Mouse (Mus musculus) neural tube, embryonic 15.5 days (tissue): ENCODE results near the gene Lsm3. TPM values are rescaled to one million over a fixed set of nuclear protein-coding genes. Genes with fewer than 3 reads are reported as not detected.

Experiments
- ATAC-seq: fragments of 200-750 bp; cut with Nextera tagmentation; 2 replicates; pipeline ENCODE4 v1.8.0; 2017; ENCODE audit warnings: mild to moderate bottlenecking, moderate TSS enrichment, moderate library complexity; ENCODE audit not compliant: low FRiP score
- H3K27ac ChIP-seq: fragments of 300-500 bp; sonication (generic); replicated peaks from 2 replicates; pipeline ENCODE4 v1.5.1; 2015; ENCODE audit warnings: mild to moderate bottlenecking, inconsistent platforms
- H3K27me3 ChIP-seq: fragments of 300-500 bp; sonication (generic); replicated peaks from 2 replicates; pipeline ENCODE4 v1.6.1; 2015; ENCODE audit warnings: inconsistent platforms
- H3K36me3 ChIP-seq: fragments of 300-500 bp; sonication (generic); 2 replicates; pipeline ENCODE4 v1.6.1; 2015; ENCODE audit warnings: inconsistent platforms
- H3K4me1 ChIP-seq: fragments of 300-500 bp; sonication (generic); 2 replicates; pipeline ENCODE4 v1.6.1; 2015; ENCODE audit warnings: inconsistent platforms
- H3K4me2 ChIP-seq: fragments of 300-500 bp; sonication (generic); 2 replicates; pipeline ENCODE4 v1.6.1; 2015; ENCODE audit warnings: inconsistent platforms, mild to moderate bottlenecking, moderate library complexity
- H3K4me3 ChIP-seq: fragments of 300-500 bp; sonication (generic); replicated peaks from 2 replicates; pipeline ENCODE4 v1.5.1; 2015; ENCODE audit warnings: mild to moderate bottlenecking, inconsistent platforms
- H3K9ac ChIP-seq: fragments of 300-500 bp; sonication (generic); replicated peaks from 2 replicates; pipeline ENCODE4 v1.6.1; 2015; ENCODE audit warnings: mild to moderate bottlenecking, inconsistent platforms
- H3K9me3 ChIP-seq: fragments of 300-500 bp; sonication (generic); replicated peaks from 2 replicates; pipeline ENCODE4 v1.6.1; 2016; ENCODE audit warnings: inconsistent platforms
- WGBS: fragments of 180-500 bp; shearing (Covaris S2); methylation state at CpG from one replicate; pipeline ENCODE4 v1.1.7; 2015; ENCODE audit warnings: mixed read lengths; 5-methylcytosine and 5-hydroxymethylcytosine counted together
- polyA plus RNA-seq: library from polyadenylated mRNA; unstranded; fragments of >200 nt; fragmentation: Nextera tagmentation; extraction: Ambion mirVana; gene quantifications from 2 replicates; pipeline ENCODE4 v1.2.1, GENCODE M21; 2015

Lsm3 gene
- polyA plus RNA-seq, 1 experiment from 2014 or later, result 147 TPM

DNA sequence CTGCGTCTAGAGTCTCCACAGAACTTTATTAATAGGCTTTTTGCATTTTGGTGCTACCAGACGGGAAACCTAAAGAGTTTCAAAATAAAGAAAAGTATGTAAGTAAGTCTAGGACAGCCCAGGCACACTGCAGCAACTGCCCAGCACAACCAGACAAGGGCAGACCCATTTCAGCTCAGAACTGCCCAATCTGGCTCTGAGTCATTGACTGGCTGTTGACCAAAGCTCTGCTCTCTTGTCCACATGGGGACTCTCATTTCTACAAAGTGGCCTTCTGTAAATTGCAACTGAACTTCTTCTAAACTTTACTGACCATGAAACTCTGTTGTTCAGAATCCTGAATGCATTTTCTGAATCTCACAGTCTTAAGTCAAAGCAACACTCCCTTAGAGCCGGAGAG is 19.5 kb downstream of the Lsm3 start:
- Histone ChIP-seq H3K9ac (no peak overlapping the region), H3K4me3 (no peak overlapping the region), H3K36me3 (no peaks in the 10 kb centered on the region), H3K27me3 (no peaks in the 10 kb centered on the region), H3K9me3 (no peaks in the 10 kb centered on the region), H3K27ac (no peak overlapping the region), H3K4me2 (no peak overlapping the region), H3K4me1 (peaks cover 12% of the 10 kb centered on the region)
- ATAC-seq, result no peak
- 74% methylated on average over 3 of the region's 3 CpGs for WGBS

DNA sequence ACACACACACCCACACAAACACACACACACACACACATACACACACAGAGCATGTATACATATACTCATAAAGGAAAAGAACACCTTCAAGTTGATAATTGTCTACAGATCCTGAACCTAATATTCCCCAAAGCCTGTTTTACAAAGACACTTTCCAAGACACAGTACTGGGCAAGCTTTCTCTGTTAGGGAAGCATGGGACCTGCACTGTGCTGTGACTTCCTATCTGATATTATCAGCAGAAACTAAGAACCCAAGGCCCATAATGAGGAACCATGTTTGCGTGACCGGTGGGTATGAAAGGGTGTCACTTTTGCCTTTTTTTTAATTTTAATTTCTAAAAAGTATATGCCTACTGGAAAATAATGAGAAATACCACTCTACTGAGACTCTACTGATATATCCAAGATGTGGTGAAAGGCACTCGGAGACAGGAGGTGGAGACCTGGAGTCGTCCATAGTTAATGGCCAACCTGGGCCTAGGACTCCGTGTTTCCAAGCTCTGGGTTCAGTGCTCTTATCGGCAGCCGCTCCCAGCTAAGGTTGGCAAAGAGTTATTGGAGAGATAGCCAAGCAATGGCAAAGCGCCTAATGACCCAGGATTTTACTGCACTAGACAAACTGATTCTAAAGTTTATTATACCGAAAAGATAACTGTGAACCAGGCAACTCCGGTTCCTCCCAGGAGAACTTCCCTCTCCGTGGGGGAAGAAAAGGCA is 20.5 kb downstream of the Lsm3 start:
- Histone ChIP-seq H3K9ac (no peak overlapping the region), H3K27ac (no peak overlapping the region), H3K36me3 (no peaks in the 10 kb centered on the region), H3K9me3 (no peaks in the 10 kb centered on the region), H3K4me3 (no peak overlapping the region), H3K4me1 (peaks cover 12% of the 10 kb centered on the region), H3K27me3 (no peaks in the 10 kb centered on the region), H3K4me2 (no peak overlapping the region)
- no peak for ATAC-seq
- 86% methylated on average over 11 of the region's 11 CpGs for WGBS

DNA sequence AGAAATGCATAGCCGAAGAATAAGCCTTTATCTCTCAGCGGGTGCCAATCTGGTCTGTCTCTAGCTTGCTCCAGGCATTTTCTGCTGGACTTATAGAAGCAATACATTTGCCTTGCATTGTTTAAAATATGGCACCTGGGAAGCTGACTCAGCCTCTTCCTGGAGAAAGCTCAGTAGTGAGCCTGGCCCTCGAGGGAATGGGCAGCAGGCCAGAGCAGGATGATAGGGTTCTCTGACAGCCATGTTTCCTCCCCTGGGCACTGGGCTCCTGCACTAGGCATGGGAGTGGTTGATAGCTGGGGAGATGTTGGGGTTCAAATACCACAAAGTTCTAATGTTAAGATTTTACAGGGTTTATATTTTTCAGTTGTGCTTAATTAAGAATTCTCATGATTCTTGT is 25.5 kb downstream of the Lsm3 start:
- 70% methylated on average over 3 of the region's 3 CpGs for WGBS
- no peak overlapping the region for H3K4me3 ChIP-seq
- no peak for ATAC-seq
- H3K4me2 ChIP-seq, result no peak overlapping the region
- no peak overlapping the region for H3K27ac ChIP-seq
- no peaks in the 10 kb centered on the region for H3K27me3 ChIP-seq
- no peaks in the 10 kb centered on the region for H3K36me3 ChIP-seq
- no peaks in the 10 kb centered on the region for H3K9me3 ChIP-seq
- no peak overlapping the region for H3K9ac ChIP-seq
- H3K4me1 ChIP-seq, result no peaks in the 10 kb centered on the region

DNA sequence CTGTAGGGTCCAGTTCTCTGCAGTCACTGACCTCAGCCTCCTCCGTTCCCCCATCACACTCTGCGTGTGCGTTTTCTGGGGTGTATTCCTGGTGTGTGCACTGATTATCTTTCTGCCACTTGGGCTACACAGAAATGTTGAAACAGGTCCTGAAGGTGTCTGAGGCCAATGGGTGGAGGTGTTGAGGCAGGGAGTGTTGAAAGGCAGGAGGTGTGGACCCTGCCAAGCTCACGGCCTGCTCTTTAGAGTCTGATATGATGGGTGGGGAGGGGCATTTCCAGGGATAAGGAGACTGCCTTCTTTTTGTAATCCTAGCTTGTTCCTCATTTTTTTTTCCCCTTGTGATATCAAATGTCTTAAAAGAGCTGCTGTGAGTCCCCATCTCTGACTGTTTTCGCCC is 27.3 kb downstream of the Lsm3 start:
- WGBS, result 90% methylated on average over 5 of the region's 5 CpGs
- no peaks in the 10 kb centered on the region for H3K36me3 ChIP-seq
- no peak for ATAC-seq

DNA sequence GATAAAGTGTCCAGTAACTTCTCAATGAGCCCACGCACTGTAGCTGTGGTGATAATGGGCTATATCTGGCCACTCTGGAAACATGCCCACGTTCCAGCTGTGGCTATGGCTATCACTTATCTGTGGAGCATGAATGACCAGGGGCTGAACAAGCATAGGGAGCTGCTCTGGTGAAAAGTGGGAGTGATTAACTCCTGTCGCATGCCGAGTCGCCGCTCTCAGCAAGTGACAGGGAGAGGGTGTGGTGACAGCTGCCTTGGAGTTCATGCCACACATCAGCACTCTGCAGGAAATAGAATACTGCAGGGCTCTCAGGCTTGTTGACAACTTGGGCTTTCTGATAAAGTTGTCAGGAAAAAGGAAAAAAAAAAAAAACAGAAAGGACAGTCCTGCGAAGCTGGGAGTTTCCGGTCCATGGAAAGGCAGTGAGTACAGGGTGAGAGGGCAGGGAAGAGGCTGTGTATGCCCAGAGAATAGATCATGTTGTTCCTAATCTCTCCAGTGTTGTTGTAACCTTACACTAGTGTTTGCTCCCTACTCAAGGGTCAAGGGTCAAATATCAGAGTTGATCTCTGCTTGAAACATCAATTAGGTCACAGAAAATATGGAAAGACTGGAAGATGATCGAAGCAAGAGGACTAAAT is 30.6 kb downstream of the Lsm3 start:
- no peak overlapping the region for H3K9ac ChIP-seq
- H3K9me3 ChIP-seq, result no peaks in the 10 kb centered on the region
- no peak overlapping the region for H3K4me2 ChIP-seq
- 85% methylated on average over 9 of the region's 9 CpGs for WGBS
- no peak for ATAC-seq
- no peaks in the 10 kb centered on the region for H3K36me3 ChIP-seq
- H3K27ac ChIP-seq, result no peak overlapping the region
- H3K4me3 ChIP-seq, result no peak overlapping the region
- no peaks in the 10 kb centered on the region for H3K4me1 ChIP-seq
- H3K27me3 ChIP-seq, result no peaks in the 10 kb centered on the region

More for the DNA sequence above, 27.3 kb downstream of the Lsm3 start:
- no peaks in the 10 kb centered on the region for H3K4me1 ChIP-seq
- no peaks in the 10 kb centered on the region for H3K9me3 ChIP-seq
- no peak overlapping the region for H3K9ac ChIP-seq
- H3K4me2 ChIP-seq, result no peak overlapping the region
- no peaks in the 10 kb centered on the region for H3K27me3 ChIP-seq
- no peak overlapping the region for H3K27ac ChIP-seq
- H3K4me3 ChIP-seq, result no peak overlapping the region

DNA sequence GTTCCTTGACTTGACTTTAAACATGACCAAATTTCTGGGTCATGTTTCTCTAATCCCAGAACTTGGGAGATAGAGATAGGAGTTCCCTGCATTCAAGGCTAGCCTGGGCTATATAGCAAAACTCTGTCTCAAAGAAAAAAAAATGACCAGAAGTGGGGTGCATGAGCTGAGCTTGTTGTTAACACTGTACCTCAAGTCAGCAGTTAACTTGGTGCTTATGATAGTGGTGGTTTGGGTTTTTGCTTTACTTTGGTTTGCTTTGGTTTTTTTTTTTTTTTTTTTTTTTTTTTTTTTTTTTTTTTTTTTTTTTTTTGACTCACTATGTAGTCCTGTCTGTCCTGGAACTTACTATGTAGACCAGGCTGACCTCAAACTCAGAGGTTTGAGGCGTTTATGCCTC is 31.6 kb downstream of the Lsm3 start:
- 66% methylated on average over 1 of the region's 1 CpGs for WGBS
- H3K4me3 ChIP-seq, result no peak overlapping the region
- H3K9me3 ChIP-seq, result no peaks in the 10 kb centered on the region
- no peaks in the 10 kb centered on the region for H3K27me3 ChIP-seq
- H3K36me3 ChIP-seq, result no peaks in the 10 kb centered on the region
- H3K4me2 ChIP-seq, result no peak overlapping the region
- H3K4me1 ChIP-seq, result no peaks in the 10 kb centered on the region
- no peak overlapping the region for H3K9ac ChIP-seq
- no peak overlapping the region for H3K27ac ChIP-seq
- no peak for ATAC-seq

DNA sequence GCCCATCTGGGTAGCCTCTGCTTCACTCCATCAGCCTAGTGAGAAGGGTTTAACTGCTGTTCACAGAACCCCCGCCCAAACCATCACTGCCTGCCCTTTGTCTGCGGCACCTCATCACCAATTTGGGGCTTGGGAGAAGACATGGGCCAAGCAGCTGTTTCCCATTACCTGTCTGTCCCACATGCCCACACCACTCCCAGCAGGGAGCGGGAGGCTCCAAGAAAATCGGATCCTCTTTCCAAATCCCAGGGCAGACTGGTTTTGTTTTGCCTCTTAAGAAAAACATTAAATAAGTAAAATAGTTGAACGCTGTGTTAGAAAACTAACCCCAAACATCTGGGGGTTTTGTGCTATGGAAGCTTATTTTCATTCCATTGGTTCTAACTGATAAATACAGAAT is 33.9 kb downstream of the Lsm3 start:
- no peaks in the 10 kb centered on the region for H3K4me1 ChIP-seq
- no peak overlapping the region for H3K9ac ChIP-seq
- H3K9me3 ChIP-seq, result no peaks in the 10 kb centered on the region
- no peak for ATAC-seq
- H3K27me3 ChIP-seq, result no peaks in the 10 kb centered on the region
- WGBS, result 82% methylated on average over 5 of the region's 5 CpGs
- H3K27ac ChIP-seq, result no peak overlapping the region
- H3K36me3 ChIP-seq, result no peaks in the 10 kb centered on the region
- no peak overlapping the region for H3K4me2 ChIP-seq
- no peak overlapping the region for H3K4me3 ChIP-seq

DNA sequence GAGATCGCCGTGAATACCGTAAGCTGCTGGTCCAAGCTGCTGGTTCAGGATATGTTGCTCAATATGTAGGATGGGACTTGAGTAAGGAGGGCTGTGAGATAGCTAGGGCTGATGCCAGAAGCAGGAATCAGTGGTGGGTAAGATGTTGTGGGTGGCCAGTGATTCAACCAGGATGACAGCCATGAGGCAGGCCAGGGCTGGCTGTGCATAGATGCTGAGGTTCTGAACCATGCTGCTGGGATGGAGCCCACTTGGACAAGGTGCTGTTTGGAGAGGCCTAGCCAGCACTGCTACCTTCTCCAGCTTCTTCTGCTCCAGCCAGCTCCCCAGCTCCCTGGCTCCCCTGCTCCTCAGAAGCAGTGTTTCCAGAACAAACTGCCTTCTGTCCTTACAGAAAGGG is 35.9 kb downstream of the Lsm3 start:
- H3K27ac ChIP-seq, result no peak overlapping the region
- no peak overlapping the region for H3K4me3 ChIP-seq
- no peaks in the 10 kb centered on the region for H3K9me3 ChIP-seq
- no peaks in the 10 kb centered on the region for H3K4me1 ChIP-seq
- H3K9ac ChIP-seq, result no peak overlapping the region
- no peak for ATAC-seq
- no peaks in the 10 kb centered on the region for H3K27me3 ChIP-seq
- 95% methylated on average over 3 of the region's 3 CpGs for WGBS
- H3K4me2 ChIP-seq, result no peak overlapping the region
- no peaks in the 10 kb centered on the region for H3K36me3 ChIP-seq

DNA sequence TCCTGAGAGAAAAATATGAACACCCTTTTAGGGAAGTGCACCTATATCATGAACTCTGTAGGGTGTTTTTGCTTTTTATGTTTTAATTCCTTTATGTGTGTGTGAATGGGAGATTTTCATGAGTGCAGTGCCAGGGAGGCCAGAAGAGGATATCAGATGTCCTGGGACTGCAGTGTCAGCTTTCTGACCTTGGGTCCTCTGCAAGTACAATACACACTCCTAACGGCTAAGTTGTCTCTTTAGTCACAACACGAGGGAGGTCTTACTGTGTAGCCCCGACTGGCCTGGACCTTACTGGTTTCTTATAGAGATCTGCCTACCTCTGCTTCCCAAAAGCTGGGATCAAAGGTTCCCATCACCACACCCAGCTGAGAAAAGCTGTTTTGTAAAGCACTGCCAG is 37.0 kb downstream of the Lsm3 start:
- Histone ChIP-seq H3K9ac (no peak overlapping the region), H3K4me1 (no peaks in the 10 kb centered on the region)
- WGBS, result 70% methylated on average over 3 of the region's 3 CpGs

DNA sequence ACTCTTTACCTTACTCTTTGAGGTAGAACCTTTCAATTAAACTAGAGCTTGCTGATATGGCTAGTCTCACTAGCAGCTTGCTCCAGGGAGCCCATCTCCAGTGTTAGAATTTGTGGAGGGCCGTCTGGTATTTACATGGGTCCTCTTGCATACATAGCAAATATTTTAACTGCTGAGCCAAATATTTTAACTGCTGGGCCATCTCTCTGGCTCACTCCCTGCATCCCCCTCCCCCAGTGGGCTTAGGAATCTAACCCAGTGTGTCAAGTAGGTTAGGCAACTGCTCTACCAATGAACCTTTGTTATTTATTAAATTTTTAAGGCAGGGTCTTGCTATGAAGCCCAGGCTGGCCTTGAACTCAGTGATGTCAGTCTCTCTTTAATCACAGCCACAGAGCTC is 42.8 kb downstream of the Lsm3 start:
- Histone ChIP-seq H3K27me3 (no peaks in the 10 kb centered on the region), H3K9ac (no peak overlapping the region), H3K4me3 (no peak overlapping the region), H3K4me1 (no peaks in the 10 kb centered on the region), H3K36me3 (no peaks in the 10 kb centered on the region), H3K4me2 (no peak overlapping the region), H3K9me3 (no peaks in the 10 kb centered on the region), H3K27ac (no peak overlapping the region)
- 63% methylated on average over 1 of the region's 1 CpGs for whole genome bisulfite sequencing
- ATAC-seq, result no peak

More for the DNA sequence above, 37.0 kb downstream of the Lsm3 start:
- Histone ChIP-seq H3K27me3 (no peaks in the 10 kb centered on the region), H3K36me3 (no peaks in the 10 kb centered on the region), H3K4me2 (no peak overlapping the region), H3K9me3 (no peaks in the 10 kb centered on the region), H3K4me3 (no peak overlapping the region), H3K27ac (no peak overlapping the region)
- ATAC-seq, result no peak

DNA sequence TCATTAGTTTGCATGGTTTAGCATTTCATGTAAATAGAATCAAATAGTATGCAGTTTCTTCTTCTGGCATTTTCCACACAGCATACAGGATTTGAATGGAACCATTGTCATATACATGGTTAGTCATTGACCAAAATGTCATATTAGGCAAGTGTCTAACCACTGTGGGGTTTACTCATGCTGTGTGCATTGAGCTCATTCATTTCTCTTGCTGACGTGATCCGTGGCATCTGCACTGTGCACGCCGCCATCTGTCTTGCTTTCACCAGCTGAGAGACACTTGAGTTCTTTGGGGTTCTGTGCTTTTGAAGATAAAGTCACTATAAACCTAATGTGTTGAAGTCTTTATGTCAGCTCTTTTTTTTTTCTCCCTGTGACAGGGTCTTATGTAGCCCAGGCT is 43.6 kb downstream of the Lsm3 start:
- no peak overlapping the region for H3K27ac ChIP-seq
- H3K4me1 ChIP-seq, result no peaks in the 10 kb centered on the region
- H3K4me3 ChIP-seq, result no peak overlapping the region
- no peaks in the 10 kb centered on the region for H3K9me3 ChIP-seq
- H3K4me2 ChIP-seq, result no peak overlapping the region
- no peak overlapping the region for H3K9ac ChIP-seq
- H3K27me3 ChIP-seq, result no peaks in the 10 kb centered on the region
- no peaks in the 10 kb centered on the region for H3K36me3 ChIP-seq
- 70% methylated on average over 4 of the region's 4 CpGs for WGBS
- no peak for ATAC-seq

DNA sequence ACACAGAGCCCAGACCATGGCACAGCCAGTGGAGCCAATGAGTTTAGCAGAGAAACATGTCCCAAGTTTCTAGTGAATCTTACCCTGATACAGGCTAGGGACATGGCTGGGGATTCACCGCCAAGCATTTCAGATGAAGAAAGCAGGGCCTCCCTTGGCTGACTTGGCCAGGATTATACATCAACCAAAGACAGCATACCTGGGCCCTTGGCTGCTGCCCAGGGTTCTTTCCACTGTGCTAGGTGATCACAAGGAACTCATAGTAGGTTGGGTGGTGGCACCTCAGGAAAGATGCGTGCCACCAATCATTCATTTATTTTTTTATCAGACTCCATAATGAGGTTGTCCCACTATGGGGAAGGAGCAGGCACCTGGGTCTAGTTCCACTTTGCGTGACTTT is 44.5 kb downstream of the Lsm3 start:
- H3K4me3 ChIP-seq, result no peak overlapping the region
- 96% methylated on average over 3 of the region's 3 CpGs for WGBS
- H3K27ac ChIP-seq, result no peak overlapping the region
- no peaks in the 10 kb centered on the region for H3K36me3 ChIP-seq
- H3K9ac ChIP-seq, result no peak overlapping the region
- H3K27me3 ChIP-seq, result no peaks in the 10 kb centered on the region
- no peak overlapping the region for H3K4me2 ChIP-seq
- no peaks in the 10 kb centered on the region for H3K9me3 ChIP-seq
- no peak for ATAC-seq
- H3K4me1 ChIP-seq, result no peaks in the 10 kb centered on the region
